Mouse (Mus musculus) CH12.LX (cell line): ENCODE measurements around the gene Slc26a9. TPM values are rescaled to one million over a fixed set of nuclear protein-coding genes. Genes with fewer than 3 reads are reported as not detected.
A peak's percentile ranks its signal among the peaks of the same experiment; 100 is the strongest.

ENCODE experiments used
- DNase-seq: peaks from one replicate; pipeline ENCODE4 v3.0.0-alpha.2; 2013; ENCODE audit errors: extremely low read depth
- H3K27ac ChIP-seq: 2 replicates; pipeline ENCODE4 v1.5.1; 2012; ENCODE audit warnings: low read depth, mild to moderate bottlenecking, control low read depth, moderate library complexity; ENCODE audit not compliant: insufficient read depth
- H3K27me3 ChIP-seq: replicated peaks from 2 replicates; pipeline ENCODE3; 2012; ENCODE audit warnings: inconsistent platforms
- H3K36me3 ChIP-seq, 2 experiments: replicated peaks in 1 of 2; 2 replicates each; pipeline versions ENCODE3 to v1.6.1; 2012; ENCODE audit warnings: inconsistent platforms in 1 of 2, low read length in 1 of 2, mild to moderate bottlenecking in 1 of 2, mixed read lengths in 1 of 2, moderate library complexity in 1 of 2; ENCODE audit not compliant: control insufficient read depth in 1 of 2, insufficient read depth in 1 of 2
- H3K4me1 ChIP-seq, 2 experiments: 2 replicates each; pipeline ENCODE4 v1.6.1; 2012; ENCODE audit warnings: inconsistent platforms in 1 of 2, moderate library complexity in 1 of 2; ENCODE audit not compliant: insufficient read depth in 2 of 2, control insufficient read depth in 1 of 2
- H3K4me2 ChIP-seq: 2 replicates; pipeline ENCODE4 v1.6.1; 2012; ENCODE audit warnings: low read depth, mild to moderate bottlenecking, control low read depth; ENCODE audit not compliant: poor library complexity, insufficient read depth, severe bottlenecking
- H3K4me3 ChIP-seq, 3 experiments: fragments of 150-350 bp in 1 of 3; sonication (generic) in 1 of 3; replicated peaks in 1 of 3; 2 replicates each; pipeline versions ENCODE3 to v1.5.1; 2011 to 2012; ENCODE audit warnings: low read depth in 2 of 3, low read length in 2 of 3, mild to moderate bottlenecking in 2 of 3, moderate library complexity in 2 of 3, control low read depth in 1 of 3, improper control_type of control experiment in 1 of 3, inconsistent platforms in 1 of 3, mixed read lengths in 1 of 3; ENCODE audit not compliant: poor library complexity in 1 of 3
- H3K79me2 ChIP-seq: replicated peaks from 2 replicates; pipeline ENCODE4 v1.6.1; 2012; ENCODE audit warnings: mild to moderate bottlenecking, moderate library complexity; ENCODE audit not compliant: control insufficient read depth, poor library complexity, insufficient read depth, severe bottlenecking; ENCODE audit errors: extremely low read depth
- H3K9ac ChIP-seq: 2 replicates; pipeline ENCODE4 v1.6.1; 2012; ENCODE audit warnings: low read depth, mild to moderate bottlenecking, control low read depth, moderate library complexity; ENCODE audit not compliant: insufficient read depth
- H3K9me3 ChIP-seq: replicated peaks from 2 replicates; pipeline ENCODE3; 2012; ENCODE audit warnings: low read length, inconsistent platforms, mixed read lengths
- BHLHE40 ChIP-seq: IDR thresholded peaks from 2 replicates; pipeline ENCODE4 v1.6.1; 2011; ENCODE audit warnings: mild to moderate bottlenecking, low read depth, low read length, improper control_type of control experiment
- CHD2 ChIP-seq: IDR thresholded peaks from 2 replicates; pipeline ENCODE4 v1.6.1; 2011; ENCODE audit warnings: low read length, improper control_type of control experiment
- E2F4 ChIP-seq: IDR thresholded peaks from 2 replicates; pipeline ENCODE4 v1.6.1; 2011; ENCODE audit warnings: low read depth, low read length, improper control_type of control experiment; ENCODE audit not compliant: insufficient replicate concordance
- ELF1 ChIP-seq: IDR thresholded peaks from 2 replicates; pipeline ENCODE4 v1.6.1; 2014; ENCODE audit warnings: low read depth, mild to moderate bottlenecking, inconsistent platforms, low read length, improper control_type of control experiment
- EP300 ChIP-seq: IDR thresholded peaks from 2 replicates; pipeline ENCODE4 v1.6.1; 2011; ENCODE audit warnings: low read length, improper control_type of control experiment
- ETS1 ChIP-seq: conservative IDR thresholded peaks from 2 replicates; pipeline ENCODE4 v1.6.1; 2012; ENCODE audit warnings: low read depth, mild to moderate bottlenecking, inconsistent platforms, low read length, improper control_type of control experiment, moderate library complexity
- GABPA ChIP-seq: IDR thresholded peaks from 2 replicates; pipeline ENCODE4 v1.6.1; 2012; ENCODE audit warnings: low read depth, low read length, improper control_type of control experiment, inconsistent platforms; ENCODE audit not compliant: insufficient replicate concordance
- HCFC1 ChIP-seq: IDR thresholded peaks from 2 replicates; pipeline ENCODE4 v1.6.1; 2012; ENCODE audit warnings: low read depth, mild to moderate bottlenecking, inconsistent platforms, low read length, improper control_type of control experiment
- JUN ChIP-seq: IDR thresholded peaks from 2 replicates; pipeline ENCODE4 v1.6.1; 2011; ENCODE audit warnings: low read depth, mild to moderate bottlenecking, low read length, improper control_type of control experiment, moderate library complexity; ENCODE audit not compliant: insufficient read depth
- KAT2A ChIP-seq: IDR thresholded peaks from 2 replicates; pipeline ENCODE4 v1.6.1; 2012; ENCODE audit warnings: low read length, improper control_type of control experiment, inconsistent platforms; ENCODE audit not compliant: insufficient replicate concordance
- MAX ChIP-seq: IDR thresholded peaks from 2 replicates; pipeline ENCODE4 v1.6.1; 2011; ENCODE audit warnings: low read length, improper control_type of control experiment
- MEF2A ChIP-seq: IDR thresholded peaks from 2 replicates; pipeline ENCODE4 v1.6.1; 2014; ENCODE audit warnings: low read depth, mild to moderate bottlenecking, inconsistent platforms, low read length, improper control_type of control experiment, borderline replicate concordance
- MXI1 ChIP-seq: IDR thresholded peaks from 2 replicates; pipeline ENCODE4 v1.6.1; 2011; ENCODE audit warnings: mild to moderate bottlenecking, low read depth, low read length, improper control_type of control experiment
- MYC ChIP-seq: IDR thresholded peaks from 2 replicates; pipeline ENCODE4 v1.6.1; 2011; ENCODE audit warnings: low read depth, mild to moderate bottlenecking, improper control_type of control experiment, low read length
- NELFE ChIP-seq: IDR thresholded peaks from 2 replicates; pipeline ENCODE4 v1.6.1; 2011; ENCODE audit warnings: low read depth, low read length, improper control_type of control experiment
- PAX5 ChIP-seq: IDR thresholded peaks from 2 replicates; pipeline ENCODE4 v1.6.1; 2012; ENCODE audit warnings: low read length, inconsistent platforms, mixed read lengths
- POLR2A ChIP-seq: IDR thresholded peaks from 2 replicates; pipeline ENCODE4 v1.6.1; 2011; ENCODE audit warnings: low read depth, mild to moderate bottlenecking, improper control_type of control experiment, low read length
- POLR2AphosphoS2 ChIP-seq: IDR thresholded peaks from 2 replicates; pipeline ENCODE4 v1.6.1; 2011; ENCODE audit warnings: low read depth, low read length, improper control_type of control experiment
- RAD21 ChIP-seq: IDR thresholded peaks from 2 replicates; pipeline ENCODE4 v1.6.1; 2011; ENCODE audit warnings: low read depth, mild to moderate bottlenecking, low read length, improper control_type of control experiment, moderate library complexity
- RCOR1 ChIP-seq: conservative IDR thresholded peaks from 2 replicates; pipeline ENCODE4 v1.6.1; 2012; ENCODE audit warnings: low read depth, mild to moderate bottlenecking, inconsistent platforms, low read length, improper control_type of control experiment
- SIN3A ChIP-seq: IDR thresholded peaks from 2 replicates; pipeline ENCODE4 v1.6.1; 2012; ENCODE audit warnings: low read length, improper control_type of control experiment, inconsistent platforms
- SMC3 ChIP-seq: IDR thresholded peaks from 2 replicates; pipeline ENCODE4 v1.6.1; 2011; ENCODE audit warnings: low read depth, low read length, improper control_type of control experiment
- TBP ChIP-seq: conservative IDR thresholded peaks from 2 replicates; pipeline ENCODE4 v1.6.1; 2011; ENCODE audit warnings: low read depth, low read length, improper control_type of control experiment
- TCF12 ChIP-seq: IDR thresholded peaks from 2 replicates; pipeline ENCODE4 v1.6.1; 2014; ENCODE audit warnings: low read depth, mild to moderate bottlenecking, inconsistent platforms, low read length, improper control_type of control experiment
- UBTF ChIP-seq: IDR thresholded peaks from 2 replicates; pipeline ENCODE4 v1.6.1; 2012; ENCODE audit warnings: low read depth, mild to moderate bottlenecking, inconsistent platforms, low read length, improper control_type of control experiment, moderate library complexity
- USF1 ChIP-seq: IDR thresholded peaks from 2 replicates; pipeline ENCODE4 v1.6.1; 2014; ENCODE audit warnings: low read depth, mild to moderate bottlenecking, inconsistent platforms, low read length, improper control_type of control experiment
- USF2 ChIP-seq: conservative IDR thresholded peaks from 2 replicates; pipeline ENCODE4 v1.6.1; 2011; ENCODE audit warnings: low read depth, low read length, improper control_type of control experiment
- ZKSCAN1 ChIP-seq: IDR thresholded peaks from 2 replicates; pipeline ENCODE4 v1.6.1; 2012; ENCODE audit warnings: low read depth, inconsistent platforms, low read length, improper control_type of control experiment, borderline replicate concordance
- ZMIZ1 ChIP-seq: IDR thresholded peaks from 2 replicates; pipeline ENCODE4 v1.6.1; 2012; ENCODE audit warnings: low read depth, mild to moderate bottlenecking, inconsistent platforms, low read length, improper control_type of control experiment
- ZNF384 ChIP-seq: IDR thresholded peaks from 2 replicates; pipeline ENCODE4 v1.6.1; 2012; ENCODE audit warnings: low read depth, low read length, improper control_type of control experiment, inconsistent platforms
- dilution Hi-C: fragments of 300-500 bp; cut with MboI; formaldehyde crosslinking; loops from 2 replicates; pipeline ENCODE4 v1.14.3; 2020; ENCODE audit warnings: low sequenced_read_pairs; ENCODE audit not compliant: extremely low pct_unique_long_range_greater_than_20kb, extremely low pct_ligation_motif_present
- in situ Hi-C: fragments of 300-500 bp; cut with MboI; formaldehyde crosslinking; loops from 3 replicates; pipeline ENCODE4 v1.14.3; 2019; ENCODE audit warnings: low sequenced_read_pairs, low pct_ligation_motif_present, low pct_unique_long_range_greater_than_20kb, mixed read lengths
- polyA plus RNA-seq: library from polyadenylated mRNA; unstranded; fragments of >175 nt; gene quantifications from 2 replicates; pipeline ENCODE4 v1.2.1, GENCODE M21; 2012; ENCODE audit warnings: low read depth; ENCODE audit not compliant: insufficient read length
- total RNA-seq, 2 experiments: library from RNA; depleted of rRNA; stranded (reverse); fragments of 300-350 nt in 1 of 2; fragments of >200 nt in 1 of 2; gene quantifications; 2 replicates each; pipeline ENCODE4 v1.2.3; 2012 to 2014

Gene Slc26a9
- total and polyA plus RNA-seq, 3 experiments: 0.31 TPM; not detected in 2

DNA sequence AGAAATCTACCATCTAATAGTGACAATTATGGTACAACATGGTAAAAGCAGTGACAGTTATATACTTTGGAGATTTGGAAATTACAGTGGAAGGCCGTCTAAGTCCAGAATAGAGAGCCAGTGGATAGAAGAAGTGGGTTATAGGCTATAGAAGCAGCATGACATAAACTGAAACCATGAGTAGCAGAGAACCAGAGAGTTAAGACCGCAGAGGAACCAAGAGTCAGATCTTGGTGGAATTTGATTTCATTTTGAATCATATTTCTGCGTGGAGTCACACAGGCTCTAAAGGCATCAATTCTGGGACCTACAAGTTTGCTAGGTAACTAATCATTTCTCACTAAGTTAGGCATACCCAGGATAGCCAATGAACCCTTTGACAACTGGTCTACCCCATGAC, 45.1 kb upstream of the Slc26a9 start (continued):
- TF ChIP-seq BHLHE40: peak; percentile 65
- TF ChIP-seq MEF2A: peak; percentile 72; the same call in 1 of the 2 replicates
- TF ChIP-seq JUN: peak; percentile 90
- TF ChIP-seq, all 38 proteins: peak for 12

GRCm38 (mm10) chr1:131699642-131700041, 44.2 kb upstream of the Slc26a9 start:
- peaks cover 28 to 75% of the 10 kb centered on the region in 2 experiments for H3K4me1 ChIP-seq
- H3K4me3 ChIP-seq: no peak overlapping the region
- no peaks in the 10 kb centered on the region for H3K9me3 ChIP-seq
- H3K79me2 ChIP-seq: no peaks in the 10 kb centered on the region
- no peaks in the 10 kb centered on the region for H3K27me3 ChIP-seq
- in situ Hi-C loops: loop anchor here (25.0 kb wide), 1 partner anchor 138 kb away; the partner anchor contains the start of gene Slc41a1
- no peak overlapping the region for H3K27ac ChIP-seq
- TF ChIP-seq USF1 (no peak), ZKSCAN1 (no peak)
- dilution Hi-C loops: no loop called here
- no peak overlapping the region for H3K9ac ChIP-seq
- no peak for DNase-seq
- no peaks in the 10 kb centered on the region for H3K36me3 ChIP-seq
- 0 out of 2 replicates have a peak overlapping the region, but pooled peaks have one; percentile 14 for H3K4me2 ChIP-seq

DNA sequence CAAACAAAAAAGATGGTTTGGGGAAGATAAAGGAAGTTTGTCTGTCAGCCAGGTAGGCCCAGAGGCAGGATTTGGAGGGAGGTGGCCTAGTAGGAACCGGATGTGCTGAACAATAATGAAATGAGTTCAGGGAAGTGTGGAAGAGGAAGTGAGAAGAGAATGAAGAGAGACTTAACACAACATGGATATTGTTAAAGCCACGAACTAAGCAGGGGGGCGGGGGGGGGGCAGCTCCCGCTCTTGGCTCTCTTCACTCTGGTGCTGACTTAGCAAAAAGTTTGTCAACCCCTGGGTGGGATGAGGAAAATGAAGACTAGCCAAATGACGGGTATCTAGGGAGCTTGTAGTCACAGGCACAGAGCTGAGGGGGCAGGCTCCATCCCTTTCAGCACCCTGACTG, 43.4 kb upstream of the Slc26a9 start:
- Histone ChIP-seq H3K4me1 (peaks cover 28 to 78% of the 10 kb centered on the region in 2 experiments), H3K9me3 (no peaks in the 10 kb centered on the region), H3K27me3 (no peaks in the 10 kb centered on the region), H3K4me2 (no peak overlapping the region), H3K9ac (no peak overlapping the region), H3K4me3 (no peak overlapping the region), H3K79me2 (no peaks in the 10 kb centered on the region), H3K36me3 (no peaks in the 10 kb centered on the region), H3K27ac (no peak overlapping the region)
- dilution Hi-C loops: no loop called here
- in situ Hi-C loops: loop anchor here (25.0 kb wide), 1 partner anchor 137 kb away; the partner anchor contains the start of gene Slc41a1
- DNase-seq: peak; percentile 79
- TF ChIP-seq RAD21 (no peak), MYC (no peak; the same call in 1 of the 2 replicates), SMC3 (no peak), JUN (peak; percentile 61; the same call in 1 of the 2 replicates), E2F4 (no peak), MAX (no peak), RCOR1 (peak; percentile 80), UBTF (no peak), MXI1 (no peak), ZNF384 (no peak), ETS1 (peak; percentile 67), POLR2AphosphoS2 (no peak), CHD2 (peak; percentile 75), TCF12 (peak; percentile 61; the same call in 1 of the 2 replicates), PAX5 (no peak), BHLHE40 (peak; percentile 57; the same call in 1 of the 2 replicates), ZMIZ1 (no peak), ZKSCAN1 (no peak), MEF2A (peak; percentile 57; the same call in 1 of the 2 replicates), ELF1 (0 out of 2 replicates have a peak, but pooled peaks have one; percentile 38), USF2 (no peak), NELFE (no peak), HCFC1 (no peak), TBP (no peak), POLR2A (no peak), KAT2A (no peak), SIN3A (no peak), EP300 (peak; percentile 97), GABPA (no peak)
